Mouse (Mus musculus): Measurements from ENCODE around the gene Epas1. TPM values are rescaled to one million over a fixed set of nuclear protein-coding genes. Genes with fewer than 3 reads are reported as not detected.

Gene Epas1
- polyA plus RNA-seq, 1 experiment = 19.2 TPM

- DNase-seq (ENCODE audit: low read depth) = peak; percentile 13
- no peak for TF ChIP-seq POLR2A (IDR thresholded peaks at IDR 0.05; ENCODE audit: borderline replicate concordance, extremely low read depth, insufficient read depth, insufficient read length, poor library complexity, severe bottlenecking)
- no peak for TF ChIP-seq CTCF (IDR thresholded peaks at IDR 0.05; ENCODE audit: borderline replicate concordance, extremely low read depth, insufficient read depth, insufficient read length)
Measured at GRCm38 (mm10) chr17:86839308-86839707, 85.8 kb downstream of the Epas1 start.

- DNase-seq (ENCODE audit: low read depth) = no peak
- TF ChIP-seq CTCF (IDR thresholded peaks at IDR 0.05; ENCODE audit: borderline replicate concordance, extremely low read depth, insufficient read depth, insufficient read length) (no peak), POLR2A (IDR thresholded peaks at IDR 0.05; ENCODE audit: borderline replicate concordance, extremely low read depth, insufficient read depth, insufficient read length, poor library complexity, severe bottlenecking) (no peak)
Measured at GRCm38 (mm10) chr17:86850700-86851337, 97.3 kb downstream of the Epas1 start.

GRCm38 (mm10) chr17:86851782-86852181 lies 98.3 kb downstream of the Epas1 start:
- no peak for DNase-seq (ENCODE audit: low read depth)
- TF ChIP-seq POLR2A (IDR thresholded peaks at IDR 0.05; ENCODE audit: borderline replicate concordance, extremely low read depth, insufficient read depth, insufficient read length, poor library complexity, severe bottlenecking) = no peak
- no peak for TF ChIP-seq CTCF (IDR thresholded peaks at IDR 0.05; ENCODE audit: borderline replicate concordance, extremely low read depth, insufficient read depth, insufficient read length)

- DNase-seq (ENCODE audit: low read depth) = no peak
- TF ChIP-seq POLR2A (IDR thresholded peaks at IDR 0.05; ENCODE audit: borderline replicate concordance, extremely low read depth, insufficient read depth, insufficient read length, poor library complexity, severe bottlenecking) = no peak
- no peak for TF ChIP-seq CTCF (IDR thresholded peaks at IDR 0.05; ENCODE audit: borderline replicate concordance, extremely low read depth, insufficient read depth, insufficient read length)
Measured at GRCm38 (mm10) chr17:86852591-86853031, 99.1 kb downstream of the Epas1 start.

- DNase-seq (ENCODE audit: low read depth) = peak; percentile 42
- no peak for TF ChIP-seq CTCF (IDR thresholded peaks at IDR 0.05; ENCODE audit: borderline replicate concordance, extremely low read depth, insufficient read depth, insufficient read length)
- no peak for TF ChIP-seq POLR2A (IDR thresholded peaks at IDR 0.05; ENCODE audit: borderline replicate concordance, extremely low read depth, insufficient read depth, insufficient read length, poor library complexity, severe bottlenecking)
Measured at GRCm38 (mm10) chr17:86870586-86870985, 117.1 kb downstream of the Epas1 start.

GRCm38 (mm10) chr17:86872643-86873042 lies 119.1 kb downstream of the Epas1 start:
- no peak for TF ChIP-seq POLR2A (IDR thresholded peaks at IDR 0.05; ENCODE audit: borderline replicate concordance, extremely low read depth, insufficient read depth, insufficient read length, poor library complexity, severe bottlenecking)
- no peak for DNase-seq (ENCODE audit: low read depth)

- TF ChIP-seq CTCF (IDR thresholded peaks at IDR 0.05; ENCODE audit: borderline replicate concordance, extremely low read depth, insufficient read depth, insufficient read length) (no peak), POLR2A (IDR thresholded peaks at IDR 0.05; ENCODE audit: borderline replicate concordance, extremely low read depth, insufficient read depth, insufficient read length, poor library complexity, severe bottlenecking) (no peak)
- DNase-seq (ENCODE audit: low read depth) = no peak
Measured at GRCm38 (mm10) chr17:86876940-86877339, 123.4 kb downstream of the Epas1 start.

GRCm38 (mm10) chr17:86877747-86878146 lies 124.2 kb downstream of the Epas1 start:
- no peak for DNase-seq (ENCODE audit: low read depth)
- TF ChIP-seq CTCF (IDR thresholded peaks at IDR 0.05; ENCODE audit: borderline replicate concordance, extremely low read depth, insufficient read depth, insufficient read length) (no peak), POLR2A (IDR thresholded peaks at IDR 0.05; ENCODE audit: borderline replicate concordance, extremely low read depth, insufficient read depth, insufficient read length, poor library complexity, severe bottlenecking) (no peak)

GRCm38 (mm10) chr17:86880056-86880455 lies 126.6 kb downstream of the Epas1 start:
- TF ChIP-seq POLR2A (IDR thresholded peaks at IDR 0.05; ENCODE audit: borderline replicate concordance, extremely low read depth, insufficient read depth, insufficient read length, poor library complexity, severe bottlenecking) (no peak), CTCF (IDR thresholded peaks at IDR 0.05; ENCODE audit: borderline replicate concordance, extremely low read depth, insufficient read depth, insufficient read length) (no peak)
- DNase-seq (ENCODE audit: low read depth) = peak; percentile 63

- no peak for TF ChIP-seq CTCF (IDR thresholded peaks at IDR 0.05; ENCODE audit: borderline replicate concordance, extremely low read depth, insufficient read depth, insufficient read length)
- TF ChIP-seq POLR2A (IDR thresholded peaks at IDR 0.05; ENCODE audit: borderline replicate concordance, extremely low read depth, insufficient read depth, insufficient read length, poor library complexity, severe bottlenecking) = no peak
Measured at GRCm38 (mm10) chr17:86880461-86881044, 127.1 kb downstream of the Epas1 start.

More at GRCm38 (mm10) chr17:86880461-86881044, 127.1 kb downstream of the Epas1 start:
- DNase-seq (ENCODE audit: low read depth) = no peak

Other genes starting within 250 kb of the Epas1 start
- not detected in 2 replicates for gene Gm10309, start 248.5 kb upstream of the Epas1 start, polyA plus RNA-seq (2012; rRNA removed)
- not detected in 2 replicates for gene Tmem247, start 163.6 kb downstream of the Epas1 start, polyA plus RNA-seq (2012; rRNA removed)
- gene Atp6v1e2, start 194.2 kb downstream of the Epas1 start, polyA plus RNA-seq (2012; rRNA removed) = not detected in 2 replicates
- 15.6 and 19.3 TPM in 2 replicates for gene Rhoq, start 209.4 kb downstream of the Epas1 start, polyA plus RNA-seq (2012; rRNA removed)